Mouse (Mus musculus) embryonic facial prominence, embryonic 14.5 days (tissue): ENCODE results near the gene Myo1a. TPM values are rescaled to one million over a fixed set of nuclear protein-coding genes. Genes with fewer than 3 reads are reported as not detected.

Source experiments
- ATAC-seq: fragments of 200-750 bp; cut with Nextera tagmentation; 2 replicates; pipeline ENCODE4 v1.8.0; 2017; ENCODE audit warnings: low read depth, moderate number of reproducible peaks, moderate TSS enrichment
- DNase-seq: peaks from one replicate; pipeline ENCODE4 v3.0.0-alpha.2; 2015; ENCODE audit warnings: low spot score
- H3K27ac ChIP-seq: fragments of 300-500 bp; sonication (generic); replicated peaks from 2 replicates; pipeline ENCODE4 v1.5.1; 2014; ENCODE audit warnings: low read depth, mild to moderate bottlenecking, low read length, moderate library complexity
- H3K27me3 ChIP-seq: fragments of 300-500 bp; sonication (generic); replicated peaks from 2 replicates; pipeline ENCODE4 v1.6.1; 2014; ENCODE audit warnings: low read length; ENCODE audit not compliant: control insufficient read depth, insufficient read depth
- H3K36me3 ChIP-seq: fragments of 300-500 bp; sonication (generic); 2 replicates; pipeline ENCODE4 v1.6.1; 2014; ENCODE audit warnings: low read length, mixed read lengths; ENCODE audit not compliant: control insufficient read depth, insufficient read depth
- H3K4me1 ChIP-seq: fragments of 300-500 bp; sonication (generic); 2 replicates; pipeline ENCODE4 v1.6.1; 2014; ENCODE audit warnings: antibody characterized with exemption, low read length; ENCODE audit not compliant: control insufficient read depth, insufficient read depth
- H3K4me2 ChIP-seq: fragments of 300-500 bp; sonication (generic); 2 replicates; pipeline ENCODE4 v1.6.1; 2014; ENCODE audit warnings: low read depth, mild to moderate bottlenecking, low read length, moderate library complexity, mixed read lengths
- H3K4me3 ChIP-seq: fragments of 300-500 bp; sonication (generic); 2 replicates; pipeline ENCODE4 v1.5.1; 2014; ENCODE audit warnings: low read depth, mild to moderate bottlenecking, low read length
- H3K9ac ChIP-seq: fragments of 300-500 bp; sonication (generic); 2 replicates; pipeline ENCODE4 v1.6.1; 2014; ENCODE audit warnings: low read depth, mild to moderate bottlenecking, low read length, moderate library complexity, mixed read lengths
- H3K9me3 ChIP-seq: fragments of 300-500 bp; sonication (generic); 2 replicates; pipeline ENCODE4 v1.6.1; 2016; ENCODE audit warnings: low read length; ENCODE audit not compliant: control insufficient read depth
- WGBS: fragments of 180-500 bp; shearing (Covaris S2); extraction: QIAGEN DNeasy Blood & Tissue Kit; methylation state at CpG from one replicate; pipeline ENCODE4 v1.1.7; 2014; 5-methylcytosine and 5-hydroxymethylcytosine counted together
- polyA plus RNA-seq: library from polyadenylated mRNA; unstranded; fragments of >200 nt; fragmentation: Nextera tagmentation; extraction: Ambion mirVana; gene quantifications from 2 replicates; pipeline ENCODE4 v1.2.1, GENCODE M21; 2014

Myo1a gene
- polyA plus RNA-seq, 1 experiment from 2014 or later: 1.2 TPM

DNA sequence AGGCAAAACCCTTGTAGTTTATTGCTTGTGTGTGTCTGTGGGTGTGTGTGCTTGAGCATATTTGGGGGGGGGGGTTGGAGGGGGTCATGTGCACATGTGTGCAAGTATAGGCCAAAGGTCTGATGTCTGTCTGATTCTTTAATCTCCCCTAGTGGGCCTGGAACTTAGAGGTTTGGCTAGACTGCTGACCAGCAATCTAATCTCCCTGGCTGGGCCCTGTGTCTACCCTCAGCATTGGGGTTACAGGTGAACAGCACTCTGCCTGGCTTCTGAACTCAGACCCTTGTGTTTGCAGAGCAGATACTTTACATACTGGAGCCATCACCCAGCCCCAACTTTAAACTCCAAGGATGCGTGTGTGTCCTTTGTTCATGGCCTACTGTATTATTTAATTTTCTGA is 25.8 kb upstream of the Myo1a start:
- H3K9ac ChIP-seq: 0 out of 2 replicates have a peak overlapping the region, but pooled peaks have one; percentile 6
- no peak overlapping the region for H3K27ac ChIP-seq
- no peaks in the 10 kb centered on the region for H3K36me3 ChIP-seq
- H3K27me3 ChIP-seq: no peaks in the 10 kb centered on the region
- ATAC-seq (no peak), DNase-seq (no peak)
- WGBS: 85% methylated on average over 1 of the region's 1 CpGs
- H3K4me1 ChIP-seq: no peaks in the 10 kb centered on the region
- no peak overlapping the region for H3K4me2 ChIP-seq
- H3K4me3 ChIP-seq: no peak overlapping the region
- H3K9me3 ChIP-seq: no peaks in the 10 kb centered on the region

DNA sequence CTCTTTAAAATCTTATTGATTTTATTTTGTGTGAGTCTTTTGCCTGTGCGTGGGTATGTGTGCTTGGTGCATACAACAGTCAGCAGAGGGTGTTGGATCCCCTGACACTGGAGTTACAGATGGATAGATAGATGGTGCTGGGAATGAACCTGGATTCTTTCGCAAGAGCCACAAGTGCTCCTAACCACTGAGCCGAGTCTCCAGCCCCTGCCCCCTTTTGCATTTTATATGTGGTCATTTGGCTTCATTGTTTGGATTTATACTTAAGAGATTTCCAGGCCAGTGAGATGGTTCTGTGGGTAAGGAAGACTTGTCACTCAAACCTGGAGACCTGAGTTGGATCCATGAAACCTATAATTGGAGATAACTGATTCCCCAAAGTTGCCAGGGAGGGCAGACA is 25.1 kb upstream of the Myo1a start:
- Histone ChIP-seq H3K9me3 (no peaks in the 10 kb centered on the region), H3K4me3 (no peak overlapping the region), H3K27me3 (no peaks in the 10 kb centered on the region), H3K36me3 (no peaks in the 10 kb centered on the region), H3K4me2 (no peak overlapping the region), H3K9ac (no peak overlapping the region), H3K4me1 (no peaks in the 10 kb centered on the region), H3K27ac (no peak overlapping the region)
- DNase-seq (no peak), ATAC-seq (no peak)
- 88% methylated on average over 3 of the region's 3 CpGs for WGBS

- H3K9me3 ChIP-seq: no peaks in the 10 kb centered on the region
- no peak overlapping the region for H3K4me3 ChIP-seq
- no peak overlapping the region for H3K27ac ChIP-seq
- ATAC-seq (no peak), DNase-seq (no peak)
- H3K4me2 ChIP-seq: no peak overlapping the region
- H3K9ac ChIP-seq: no peak overlapping the region
- no peaks in the 10 kb centered on the region for H3K4me1 ChIP-seq
- WGBS: 84% methylated on average over 6 of the region's 6 CpGs
- no peaks in the 10 kb centered on the region for H3K36me3 ChIP-seq
- no peaks in the 10 kb centered on the region for H3K27me3 ChIP-seq
These were observed 22.1 kb upstream of the Myo1a start for GRCm38 (mm10) chr10:127682886-127683285.

DNA sequence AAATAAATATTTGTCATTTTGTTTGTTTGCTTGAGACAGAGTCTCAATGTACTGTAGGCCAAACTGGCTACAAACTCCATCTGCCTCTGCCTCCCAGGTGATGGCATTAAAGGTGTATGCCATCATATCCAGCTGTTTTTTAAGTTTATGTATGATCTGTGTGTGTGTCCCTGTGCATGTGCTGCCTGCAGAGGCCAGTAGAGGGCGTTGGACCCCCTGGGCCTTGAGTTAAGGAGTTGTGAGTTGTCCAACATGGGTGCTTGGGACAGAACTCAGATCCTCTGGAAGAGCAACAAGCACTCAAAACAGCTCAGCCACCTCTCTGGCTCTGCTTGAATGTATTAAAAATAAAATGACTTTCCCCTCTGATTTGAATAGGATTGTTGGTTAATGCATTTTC is 13.9 kb upstream of the Myo1a start:
- no peak for DNase-seq
- Histone ChIP-seq H3K9ac (no peak overlapping the region), H3K4me3 (no peak overlapping the region), H3K4me1 (no peaks in the 10 kb centered on the region), H3K36me3 (peaks cover 54% of the 10 kb centered on the region), H3K4me2 (no peak overlapping the region), H3K27me3 (no peaks in the 10 kb centered on the region), H3K9me3 (no peaks in the 10 kb centered on the region), H3K27ac (no peak overlapping the region)
- ATAC-seq: no peak
- 29% methylated on average over 1 of the region's 1 CpGs for WGBS

DNA sequence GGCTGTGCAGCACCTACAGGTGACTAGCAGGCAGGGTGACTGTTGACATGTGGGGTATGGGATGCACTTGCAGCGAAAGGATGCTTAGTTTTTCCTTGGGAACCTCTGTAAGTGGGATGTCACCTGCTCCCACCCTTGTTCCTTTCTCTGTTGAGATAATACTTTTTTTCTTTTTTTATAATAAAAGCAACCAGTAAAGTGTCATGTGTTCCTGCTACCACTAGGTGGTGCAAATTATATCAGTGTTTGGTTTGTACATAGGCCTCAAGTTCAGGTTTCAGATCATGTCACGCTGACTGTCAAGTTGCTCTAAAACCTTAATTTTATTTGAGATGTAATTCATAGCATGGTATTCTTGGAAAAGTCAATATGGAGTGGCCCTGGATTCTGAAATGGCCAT is 10.3 kb upstream of the Myo1a start:
- Histone ChIP-seq H3K4me3 (no peak overlapping the region), H3K27ac (no peak overlapping the region), H3K4me1 (no peaks in the 10 kb centered on the region), H3K36me3 (peaks cover 60% of the 10 kb centered on the region), H3K9ac (no peak overlapping the region), H3K9me3 (no peaks in the 10 kb centered on the region), H3K27me3 (no peaks in the 10 kb centered on the region), H3K4me2 (no peak overlapping the region)
- DNase-seq (peak; percentile 26), ATAC-seq (no peak)
- 54% methylated on average over 2 of the region's 2 CpGs for WGBS

GRCm38 (mm10) chr10:127695775-127696174 is 9.2 kb upstream of the Myo1a start:
- H3K36me3 ChIP-seq: peaks cover 50% of the 10 kb centered on the region
- H3K4me2 ChIP-seq: no peak overlapping the region
- no peaks in the 10 kb centered on the region for H3K4me1 ChIP-seq
- no peak for ATAC-seq
- WGBS: 92% methylated on average over 7 of the region's 7 CpGs
- DNase-seq: no peak
- H3K9ac ChIP-seq: no peak overlapping the region
- no peaks in the 10 kb centered on the region for H3K27me3 ChIP-seq
- H3K9me3 ChIP-seq: no peaks in the 10 kb centered on the region
- no peak overlapping the region for H3K4me3 ChIP-seq
- no peak overlapping the region for H3K27ac ChIP-seq

GRCm38 (mm10) chr10:127698966-127699365 is 6.0 kb upstream of the Myo1a start:
- Histone ChIP-seq H3K27me3 (no peaks in the 10 kb centered on the region), H3K4me3 (no peak overlapping the region), H3K4me2 (no peak overlapping the region), H3K36me3 (peaks cover 38% of the 10 kb centered on the region), H3K9me3 (no peaks in the 10 kb centered on the region), H3K4me1 (no peaks in the 10 kb centered on the region), H3K9ac (no peak overlapping the region), H3K27ac (no peak overlapping the region)
- DNase-seq: no peak
- ATAC-seq: no peak
- 89% methylated on average over 7 of the region's 7 CpGs for WGBS

GRCm38 (mm10) chr10:127703299-127703698 is 1.7 kb upstream of the Myo1a start:
- DNase-seq (peak; percentile 45), ATAC-seq (no peak)
- WGBS: 49% methylated on average over 4 of the region's 4 CpGs
- Histone ChIP-seq H3K4me3 (no peak overlapping the region), H3K27ac (no peak overlapping the region), H3K9me3 (no peaks in the 10 kb centered on the region), H3K36me3 (peaks cover 5% of the 10 kb centered on the region; the same call in 1 of the 2 replicates), H3K27me3 (no peaks in the 10 kb centered on the region), H3K4me2 (no peak overlapping the region), H3K9ac (no peak overlapping the region), H3K4me1 (no peaks in the 10 kb centered on the region)

- DNase-seq (no peak), ATAC-seq (no peak)
- no peaks in the 10 kb centered on the region for H3K4me1 ChIP-seq
- no peaks in the 10 kb centered on the region for H3K9me3 ChIP-seq
- 61% methylated on average over 2 of the region's 2 CpGs for WGBS
- H3K36me3 ChIP-seq: peaks cover under 1% of the 10 kb centered on the region; the same call in 1 of the 2 replicates
- H3K27me3 ChIP-seq: no peaks in the 10 kb centered on the region
- H3K4me3 ChIP-seq: no peak overlapping the region
- no peak overlapping the region for H3K4me2 ChIP-seq
- no peak overlapping the region for H3K27ac ChIP-seq
- no peak overlapping the region for H3K9ac ChIP-seq
These were observed 677 bp upstream of the Myo1a start for GRCm38 (mm10) chr10:127704293-127704692.
